Mouse (Mus musculus): ENCODE results near the gene Wdr13. TPM values are rescaled to one million over a fixed set of nuclear protein-coding genes. Genes with fewer than 3 reads are reported as not detected.

The Wdr13 gene
- 270 and 294 TPM in 2 replicates for polyA plus RNA-seq (2012; rRNA removed)

GRCm38 (mm10) chrX:8132017-8132976 lies at the start of gene Wdr13:
Gene Wdr13 (minus strand): TSS chrX:8132892.

GRCm38 (mm10) chrX:8175504-8176385 lies 43.1 kb upstream of the Wdr13 start, which contains the start of gene Tbc1d25:
Gene Tbc1d25 (minus strand): TSS chrX:8176181.

GRCm38 (mm10) chrX:8145153-8145991 lies 12.7 kb upstream of the Wdr13 start, which contains the start of gene Rbm3:
Gene Rbm3 (minus strand): TSS chrX:8145880.

GRCm38 (mm10) chrX:8090346-8090953 lies 42.2 kb downstream of the Wdr13 start, which contains the start of gene Was:
Gene Was (minus strand): TSS chrX:8090498.

GRCm38 (mm10) chrX:8074430-8075014 lies 58.2 kb downstream of the Wdr13 start, which contains the start of gene Suv39h1:
Gene Suv39h1 (minus strand): TSS chrX:8074760.

Other genes with a start within 250 kb of the Wdr13 start
- 49.2 and 53.2 TPM in 2 replicates for gene Slc35a2, start 248.9 kb downstream of the Wdr13 start, polyA plus RNA-seq (2012; rRNA removed)
- 198 and 220 TPM in 2 replicates for gene Pqbp1, start 233.6 kb downstream of the Wdr13 start, polyA plus RNA-seq (2012; rRNA removed)
- gene Timm17b, start 233.5 kb downstream of the Wdr13 start, polyA plus RNA-seq (2012; rRNA removed), result 41.4 and 42.9 TPM in 2 replicates
- gene Gm10491, start 225.1 kb downstream of the Wdr13 start, polyA plus RNA-seq (2012; rRNA removed), result not detected in 2 replicates
- gene Gm10490, start 223.3 kb downstream of the Wdr13 start, polyA plus RNA-seq (2012; rRNA removed), result not detected in 2 replicates
- gene Pcsk1n, start 213.1 kb downstream of the Wdr13 start, polyA plus RNA-seq (2012; rRNA removed), result 122 and 133 TPM in 2 replicates
- gene Eras, start 204.3 kb downstream of the Wdr13 start, polyA plus RNA-seq (2012; rRNA removed), result 0.07 and 0.17 TPM in 2 replicates
- 114 and 115 TPM in 2 replicates for gene Hdac6, start 185.0 kb downstream of the Wdr13 start, polyA plus RNA-seq (2012; rRNA removed)
- gene Gata1, start 154.8 kb downstream of the Wdr13 start, polyA plus RNA-seq (2012; rRNA removed), result 0.04 TPM in 2 replicates
- 0.62 and 1.5 TPM in 2 replicates for gene Glod5, start 114.4 kb downstream of the Wdr13 start, polyA plus RNA-seq (2012; rRNA removed)
- 40.4 and 40.9 TPM in 2 replicates for gene Suv39h1, start 58.1 kb downstream of the Wdr13 start, polyA plus RNA-seq (2012; rRNA removed)
- 0.53 and 0.60 TPM in 2 replicates for gene Was, start 42.4 kb downstream of the Wdr13 start, polyA plus RNA-seq (2012; rRNA removed)
- gene Rbm3, start 13.0 kb upstream of the Wdr13 start, polyA plus RNA-seq (2012; rRNA removed), result 369 and 393 TPM in 2 replicates
- 28.9 and 29.2 TPM in 2 replicates for gene Tbc1d25, start 43.3 kb upstream of the Wdr13 start, polyA plus RNA-seq (2012; rRNA removed)
- 24.3 TPM in 2 replicates for gene Ebp, start 60.6 kb upstream of the Wdr13 start, polyA plus RNA-seq (2012; rRNA removed)
- gene Porcn, start 73.6 kb upstream of the Wdr13 start, polyA plus RNA-seq (2012; rRNA removed), result 94.0 and 103 TPM in 2 replicates
- 46.6 and 46.8 TPM in 2 replicates for gene Ftsj1, start 119.5 kb upstream of the Wdr13 start, polyA plus RNA-seq (2012; rRNA removed)
- gene Slc38a5, start 138.2 kb upstream of the Wdr13 start, polyA plus RNA-seq (2012; rRNA removed), result 23.1 and 26.9 TPM in 2 replicates
- gene Ssxb10, start 194.5 kb upstream of the Wdr13 start, polyA plus RNA-seq (2012; rRNA removed), result not detected in 2 replicates
- not detected in 2 replicates for gene Ssxb9, start 234.1 kb upstream of the Wdr13 start, polyA plus RNA-seq (2012; rRNA removed)

Measured in central nervous system, embryonic 18 days (tissue).